In the genomic region with DNA sequence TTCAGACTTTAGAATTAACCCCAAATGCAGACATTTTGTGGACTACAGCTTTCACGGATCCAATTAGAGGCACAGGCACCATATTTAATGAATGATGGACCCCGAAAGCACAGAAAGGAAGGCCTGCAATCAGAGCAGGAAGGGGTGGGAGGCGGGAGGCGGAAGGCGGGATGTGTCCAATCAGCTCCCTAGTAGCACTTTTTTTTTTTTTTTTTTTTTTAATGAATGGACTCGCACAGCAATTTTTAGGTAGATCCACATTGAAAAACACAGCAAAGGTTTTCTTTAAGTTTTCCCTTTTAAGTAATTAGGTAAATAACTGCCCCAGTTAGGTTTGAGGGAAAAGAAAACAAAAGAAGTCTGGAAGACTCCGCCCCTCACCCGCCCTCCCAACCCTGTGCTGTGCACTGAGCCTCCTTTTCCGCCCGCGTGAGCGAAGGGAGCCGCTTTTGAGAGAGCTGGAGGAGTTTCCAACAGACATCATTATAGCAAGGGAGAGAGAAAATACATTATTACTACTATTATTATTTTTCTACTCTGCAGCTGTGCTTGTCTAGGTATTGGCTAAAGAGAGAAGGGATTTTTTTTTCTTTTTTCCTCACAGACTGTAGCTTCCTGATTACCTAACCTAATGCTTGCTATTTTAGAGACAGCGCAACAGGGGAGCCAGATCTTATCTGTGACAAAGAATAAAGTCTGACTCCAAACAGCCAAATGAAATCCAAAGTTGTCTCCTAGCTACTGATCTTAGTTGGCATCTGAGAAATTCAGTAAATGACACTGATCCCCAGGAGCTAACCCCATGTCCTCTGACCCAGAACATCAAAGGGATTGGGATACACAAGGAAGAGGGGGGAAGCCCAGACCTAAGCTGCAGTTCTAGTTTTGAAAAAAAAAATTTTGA, we compare ENCODE assay signal across 10 mouse cellular contexts.
DNase-seq lines count a peak whose midpoint lies in the region; ATAC-seq lines count a peak whose summit lies in the region.
"Had no signal": no experiment of that assay in that cellular context is flagged by ENCODE, and none has a peak within 500 bp of the region (broad histone marks: within the 10 kb centered on the region; RNA-seq: fewer than 3 reads in every experiment).

No protein-coding gene starts in this region.

- no peaks in the 10 kb centered on the region for H3K4me1 ChIP-seq in heart, embryonic 10.5 days
- H3K4me1 ChIP-seq in hindbrain, embryonic 10.5 days (replicated peaks) = peaks cover 25% of the 10 kb centered on the region
- no peaks in the 10 kb centered on the region for H3K4me1 ChIP-seq in liver, embryonic 16.5 days (ENCODE audit: control insufficient read depth, low read depth, low read length)
- H3K4me1 ChIP-seq in stomach, embryonic 15.5 days = no peaks in the 10 kb centered on the region

- 20% methylated on average over 14 of the region's 14 CpGs for WGBS in heart, embryonic 10.5 days
- 15% methylated on average over 14 of the region's 14 CpGs for WGBS in hindbrain, embryonic 10.5 days
- 32% methylated on average over 14 of the region's 14 CpGs for WGBS in liver, embryonic 16.5 days (ENCODE audit: insufficient replicate concordance)
- 33% methylated on average over 14 of the region's 14 CpGs for WGBS in stomach, embryonic 15.5 days

- no peak for DNase-seq in heart, embryonic 10.5 days (ENCODE audit: low spot score)
- DNase-seq in heart, adult 9 months (ENCODE audit: low spot score in 2 of 2) = no peak
- DNase-seq in embryo, embryonic 10 days (ENCODE audit: low spot score) = peak; percentile 70
- DNase-seq in hindbrain, embryonic 10.5 days (ENCODE audit: low spot score) = peak; percentile 55
- DNase-seq in testis, postnatal 14 days (ENCODE audit: low spot score) = no peak
- no peak for DNase-seq in layer of hippocampus, adult 9-11 months

- H3K4me3 ChIP-seq in heart, embryonic 10.5 days = peak overlapping the region; percentile 47
- peak overlapping the region; percentile 39 for H3K4me3 ChIP-seq in hindbrain, embryonic 10.5 days
- H3K4me3 ChIP-seq in liver, embryonic 16.5 days (ENCODE audit: low read depth, low read length) = peak overlapping the region; percentile 21
- H3K4me3 ChIP-seq in stomach, embryonic 15.5 days (replicated peaks) = peak overlapping the region; percentile 19

- no peaks in the 10 kb centered on the region for H3K36me3 ChIP-seq in heart, embryonic 10.5 days
- H3K36me3 ChIP-seq in hindbrain, embryonic 10.5 days = no peaks in the 10 kb centered on the region
- no peaks in the 10 kb centered on the region for H3K36me3 ChIP-seq in liver, embryonic 16.5 days (ENCODE audit: control insufficient read depth, insufficient read depth)
- H3K36me3 ChIP-seq in stomach, embryonic 15.5 days = no peaks in the 10 kb centered on the region

- peak overlapping the region; percentile 44 for H3K4me2 ChIP-seq in liver, embryonic 16.5 days (ENCODE audit: low read depth, low read length)
- peak overlapping the region; percentile 52 for H3K4me2 ChIP-seq in stomach, embryonic 15.5 days

- ATAC-seq in liver, embryonic 16.5 days (ENCODE audit: low read depth) = no peak
- ATAC-seq in stomach, embryonic 15.5 days (ENCODE audit: insufficient read depth, low FRiP score, low read depth) = peak; percentile 53; the same call in 1 of the 2 replicates
- ATAC-seq: Patski had no signal

- H3K9me3 ChIP-seq in heart, embryonic 10.5 days = no peaks in the 10 kb centered on the region
- H3K9me3 ChIP-seq in hindbrain, embryonic 10.5 days = no peaks in the 10 kb centered on the region
- no peaks in the 10 kb centered on the region for H3K9me3 ChIP-seq in liver, embryonic 16.5 days (replicated peaks; ENCODE audit: control insufficient read depth, low read length)
- H3K9me3 ChIP-seq in stomach, embryonic 15.5 days = no peaks in the 10 kb centered on the region

- no peak overlapping the region for H3K9ac ChIP-seq in liver, embryonic 16.5 days (ENCODE audit: low read depth, low read length)
- H3K9ac ChIP-seq in stomach, embryonic 15.5 days = no peak overlapping the region

- peak overlapping the region; percentile 42 for H3K27ac ChIP-seq in heart, embryonic 10.5 days
- peak overlapping the region; percentile 87 for H3K27ac ChIP-seq in hindbrain, embryonic 10.5 days
- H3K27ac ChIP-seq in liver, embryonic 16.5 days (ENCODE audit: low read length) = no peak overlapping the region
- no peak overlapping the region for H3K27ac ChIP-seq in stomach, embryonic 15.5 days
- H3K27ac ChIP-seq: macrophage had no signal

- H3K27me3 ChIP-seq in heart, embryonic 10.5 days (ENCODE audit: insufficient read depth, poor library complexity, severe bottlenecking) = no peaks in the 10 kb centered on the region
- H3K27me3 ChIP-seq in hindbrain, embryonic 10.5 days (ENCODE audit: insufficient read depth, poor library complexity, severe bottlenecking) = no peaks in the 10 kb centered on the region
- no peaks in the 10 kb centered on the region for H3K27me3 ChIP-seq in liver, embryonic 16.5 days (ENCODE audit: control insufficient read depth, insufficient read depth, low read depth, low read length)
- H3K27me3 ChIP-seq in stomach, embryonic 15.5 days (replicated peaks) = no peaks in the 10 kb centered on the region

Comparison
In these comparisons a context has a peak if more than half of its experiments do, and no peak if none do; other contexts are left out.
1. DNase-seq: peak in embryo, embryonic 10 days (single experiment) and hindbrain, embryonic 10.5 days (single experiment); none in heart, embryonic 10.5 days (single experiment), heart, adult 9 months (0 of 2), testis, postnatal 14 days (single experiment) and layer of hippocampus, adult 9-11 months (single experiment).
2. H3K27ac ChIP-seq: peak in heart, embryonic 10.5 days (single experiment) and hindbrain, embryonic 10.5 days (single experiment); none in liver, embryonic 16.5 days (single experiment) and stomach, embryonic 15.5 days (single experiment).
3. Peak in every context shown above with its lines, with median percentiles within 50 percentile points of each other: H3K4me3 ChIP-seq.